Mouse (Mus musculus) monocyte, adult 59 days (primary cell): Measurements from ENCODE around the gene Pcbd1. TPM values are rescaled to one million over a fixed set of nuclear protein-coding genes. Genes with fewer than 3 reads are reported as not detected.

ENCODE experiments used
- total RNA-seq, 2 experiments: library from RNA; stranded (reverse); gene quantifications; one replicate each; pipeline ENCODE4 v1.2.4; 2023

Pcbd1 gene
- not detected for total RNA-seq

GRCm38 (mm10) chr10:61089170-61090142, at the start of gene Pcbd1:
Gene Pcbd1 (plus strand): TSS chr10:61089331.

Other genes with a start within 250 kb of the Pcbd1 start
- 100 to 1,000 TPM; 174 to 186 TPM for gene Sgpl1, start 58.4 kb downstream of the Pcbd1 start, total RNA-seq
- gene Tbata, start 82.6 kb downstream of the Pcbd1 start, total RNA-seq = not detected
- under 1 TPM; 0.09 to 0.13 TPM for gene Adamts14, start 184.1 kb downstream of the Pcbd1 start, total RNA-seq
- gene Prf1, start 208.5 kb downstream of the Pcbd1 start, total RNA-seq = under 1 TPM; 0.21 to 0.45 TPM